Mouse (Mus musculus): ENCODE data around the gene Gm28042.

The Gm28042 gene

GRCm38 (mm10) chr2:120011462-120012200 is 15.7 kb upstream of the Gm28042 start:
- peak in 1 of 2 experiments; percentile 62 for DNase-seq (ENCODE audit: low spot score in 2 of 2)

GRCm38 (mm10) chr2:120012924-120013323 is 14.4 kb upstream of the Gm28042 start:
- DNase-seq (ENCODE audit: low spot score in 2 of 2): no peak

GRCm38 (mm10) chr2:120013831-120014486 is 13.3 kb upstream of the Gm28042 start:
- no peak for DNase-seq (ENCODE audit: low spot score in 2 of 2)

- DNase-seq (ENCODE audit: low spot score in 2 of 2): no peak
Measured at GRCm38 (mm10) chr2:120015882-120016281, 11.4 kb upstream of the Gm28042 start.

GRCm38 (mm10) chr2:120017599-120017998 is 9.7 kb upstream of the Gm28042 start:
- DNase-seq (ENCODE audit: low spot score in 2 of 2): no peak

- no peak for DNase-seq (ENCODE audit: low spot score in 2 of 2)
Measured at GRCm38 (mm10) chr2:120024337-120024736, 3.0 kb upstream of the Gm28042 start.

- no peak for DNase-seq (ENCODE audit: low spot score in 2 of 2)
Measured at GRCm38 (mm10) chr2:120027950-120028331, 648 bp downstream of the Gm28042 start.

- no peak for DNase-seq (ENCODE audit: low spot score in 2 of 2)
Measured at GRCm38 (mm10) chr2:120030380-120030779, 3.1 kb downstream of the Gm28042 start.

- DNase-seq (ENCODE audit: low spot score in 2 of 2): no peak
Measured at GRCm38 (mm10) chr2:120032726-120033467, 5.6 kb downstream of the Gm28042 start, which contains the start of gene Pla2g4b. Gene Pla2g4b, plus strand, starts transcription at chr2:120033417.

- DNase-seq (ENCODE audit: low spot score in 2 of 2): no peak
Measured at GRCm38 (mm10) chr2:120033726-120034125, 6.4 kb downstream of the Gm28042 start.

GRCm38 (mm10) chr2:120037744-120038143 is 10.5 kb downstream of the Gm28042 start:
- DNase-seq (ENCODE audit: low spot score in 2 of 2): no peak

GRCm38 (mm10) chr2:120040991-120041390 is 13.7 kb downstream of the Gm28042 start:
- DNase-seq (ENCODE audit: low spot score in 2 of 2): no peak

GRCm38 (mm10) chr2:120044101-120044603 is 16.9 kb downstream of the Gm28042 start:
- no peak for DNase-seq (ENCODE audit: low spot score in 2 of 2)

- no peak for DNase-seq (ENCODE audit: low spot score in 2 of 2)
Measured at GRCm38 (mm10) chr2:120044676-120045075, 17.4 kb downstream of the Gm28042 start.

GRCm38 (mm10) chr2:120046486-120047310 is 19.4 kb downstream of the Gm28042 start:
- peak in 1 of 2 experiments; percentile 22 for DNase-seq (ENCODE audit: low spot score in 2 of 2)

GRCm38 (mm10) chr2:120048173-120048572 is 20.9 kb downstream of the Gm28042 start:
- DNase-seq (ENCODE audit: low spot score in 2 of 2): no peak

GRCm38 (mm10) chr2:120049632-120050274 is 22.5 kb downstream of the Gm28042 start:
- no peak for DNase-seq (ENCODE audit: low spot score in 2 of 2)

GRCm38 (mm10) chr2:120051405-120051804 is 24.1 kb downstream of the Gm28042 start:
- DNase-seq (ENCODE audit: low spot score in 2 of 2): no peak

GRCm38 (mm10) chr2:120054771-120055552 is 27.7 kb downstream of the Gm28042 start:
- DNase-seq (ENCODE audit: low spot score in 2 of 2): no peak

- DNase-seq (ENCODE audit: low spot score in 2 of 2): no peak
Measured at GRCm38 (mm10) chr2:120055923-120056322, 28.6 kb downstream of the Gm28042 start.

Data from frontal cortex, postnatal 14 days (tissue).